Mouse (Mus musculus) MEL (cell line): ENCODE results near the gene Gm19668.

Experiments used
- CTCF ChIP-seq, 3 experiments: IDR thresholded peaks in 2 of 3; conservative IDR thresholded peaks in 1 of 3; 2 replicates each; pipeline ENCODE4 v1.5.1; 2011 to 2012; ENCODE audit warnings: low read length in 3 of 3, low read depth in 2 of 3, mild to moderate bottlenecking in 2 of 3, improper control_type of control experiment in 1 of 3, inconsistent platforms in 1 of 3, mixed read lengths in 1 of 3, moderate library complexity in 1 of 3; ENCODE audit not compliant: control insufficient read depth in 1 of 3, insufficient read depth in 1 of 3, poor library complexity in 1 of 3, severe bottlenecking in 1 of 3
- KAT2A ChIP-seq: conservative IDR thresholded peaks from 2 replicates; pipeline ENCODE4 v1.6.1; 2012; ENCODE audit warnings: low read depth, low read length, improper control_type of control experiment, inconsistent platforms
- RAD21 ChIP-seq: IDR thresholded peaks from 2 replicates; pipeline ENCODE4 v1.6.1; 2011; ENCODE audit warnings: mild to moderate bottlenecking, low read depth, low read length, improper control_type of control experiment
- RCOR1 ChIP-seq: IDR thresholded peaks from 2 replicates; pipeline ENCODE4 v1.6.1; 2012; ENCODE audit warnings: low read depth, mild to moderate bottlenecking, inconsistent platforms, low read length, improper control_type of control experiment
- USF2 ChIP-seq, 2 experiments: IDR thresholded peaks; 2 replicates each; pipeline ENCODE4 v1.6.1; 2011 to 2012; ENCODE audit warnings: improper control_type of control experiment in 2 of 2, low read length in 2 of 2, borderline replicate concordance in 1 of 2, inconsistent platforms in 1 of 2, low read depth in 1 of 2, mild to moderate bottlenecking in 1 of 2; ENCODE audit not compliant: insufficient read depth in 1 of 2

- no peak for TF ChIP-seq CTCF (IDR thresholded peaks at IDR 0.05 in 2 of 3, conservative IDR thresholded peaks at IDR 0.05 in 1 of 3; ENCODE audit: control insufficient read depth in 1 of 3, insufficient read depth in 1 of 3, low read depth in 2 of 3, low read length in 3 of 3, poor library complexity in 1 of 3, severe bottlenecking in 1 of 3)
- no peak for TF ChIP-seq USF2 (IDR thresholded peaks at IDR 0.05; ENCODE audit: borderline replicate concordance in 1 of 2, insufficient read depth in 1 of 2, low read depth in 1 of 2, low read length in 2 of 2)
- no peak for TF ChIP-seq RAD21
- TF ChIP-seq RCOR1, result no peak
- no peak for TF ChIP-seq KAT2A
These were observed 19.6 kb upstream of the Gm19668 start for GRCm38 (mm10) chr10:77818523-77818922.
